In genomic region chrX:58031671-58032605, GRCm38 (mm10) we compare ENCODE assay signal across 10 mouse cellular contexts. TPM values are rescaled to one million over a fixed set of nuclear protein-coding genes. Genes with fewer than 3 reads are reported as not detected.
A peak's percentile ranks its signal among the peaks of the same experiment; 100 is the strongest.
DNase-seq lines count a peak whose midpoint lies in the region; ATAC-seq and TF ChIP-seq lines count a peak whose summit lies in the region.
"Had no signal": no experiment of that assay in that cellular context is flagged by ENCODE, and none has a peak within 500 bp of the region (broad histone marks: within the 10 kb centered on the region; RNA-seq: fewer than 3 reads in every experiment).

No protein-coding gene starts in this region.

- H3K4me2 ChIP-seq in embryonic facial prominence, embryonic 14.5 days (ENCODE audit: low read depth, low read length): peak overlapping the region; percentile 52
- H3K4me2 ChIP-seq in limb, embryonic 13.5 days (replicated peaks): peak overlapping the region; percentile 70

- no peak overlapping the region; the same call in 1 of the 2 replicates for H3K9ac ChIP-seq in embryonic facial prominence, embryonic 14.5 days (ENCODE audit: low read depth, low read length)
- peak overlapping the region; percentile 67 for H3K9ac ChIP-seq in limb, embryonic 13.5 days

- H3K9me3 ChIP-seq in E14TG2a.4 (ENCODE audit: low read length): no peaks in the 10 kb centered on the region
- no peaks in the 10 kb centered on the region for H3K9me3 ChIP-seq in embryonic facial prominence, embryonic 14.5 days (ENCODE audit: control insufficient read depth, low read length)
- H3K9me3 ChIP-seq in limb, embryonic 13.5 days: no peaks in the 10 kb centered on the region

- ATAC-seq in embryonic facial prominence, embryonic 14.5 days (ENCODE audit: low read depth): no peak
- no peak for ATAC-seq in limb, embryonic 13.5 days (ENCODE audit: low FRiP score, low read depth)
- ATAC-seq in inflammation-experienced regulatory T-cells, adult 6 months: no peak

- no peak for DNase-seq in gastrocnemius, adult 2 months
- no peak for DNase-seq in gastrocnemius, postnatal 4 days (ENCODE audit: low spot score in 2 of 2)
- no peak for DNase-seq in embryonic facial prominence, embryonic 14.5 days (ENCODE audit: low spot score)
- no peak for DNase-seq in adrenal gland, adult 8-10 months
- DNase-seq in heart, postnatal 14 days: no peak

- H3K4me1 ChIP-seq in E14TG2a.4 (replicated peaks; ENCODE audit: low read depth, low read length): peaks cover 36% of the 10 kb centered on the region
- H3K4me1 ChIP-seq in embryonic facial prominence, embryonic 14.5 days (ENCODE audit: control insufficient read depth, insufficient read depth, low read length): no peaks in the 10 kb centered on the region
- no peaks in the 10 kb centered on the region for H3K4me1 ChIP-seq in limb, embryonic 13.5 days

- no peaks in the 10 kb centered on the region for H3K27me3 ChIP-seq in E14TG2a.4 (ENCODE audit: insufficient read depth, low read length)
- H3K27me3 ChIP-seq in embryonic facial prominence, embryonic 14.5 days (replicated peaks; ENCODE audit: control insufficient read depth, insufficient read depth, low read length): peaks cover 81% of the 10 kb centered on the region
- H3K27me3 ChIP-seq in limb, embryonic 13.5 days: peaks cover 66% of the 10 kb centered on the region

- H3K36me3 ChIP-seq in E14TG2a.4 (ENCODE audit: insufficient read depth, low read length): peaks cover 38% of the 10 kb centered on the region
- H3K36me3 ChIP-seq in embryonic facial prominence, embryonic 14.5 days (ENCODE audit: control insufficient read depth, insufficient read depth, low read length): no peaks in the 10 kb centered on the region
- no peaks in the 10 kb centered on the region for H3K36me3 ChIP-seq in limb, embryonic 13.5 days

- 28% methylated on average over 48 of the region's 56 CpGs for WGBS in embryonic facial prominence, embryonic 14.5 days
- 20% methylated on average over 56 of the region's 56 CpGs for WGBS in limb, embryonic 13.5 days

- no peak for TF ChIP-seq CTCF in gastrocnemius, adult 2 months (IDR thresholded peaks at IDR 0.05)
- no peak for TF ChIP-seq CTCF in E14TG2a.4 (conservative IDR thresholded peaks at IDR 0.05; ENCODE audit: low read length)

- H3K27ac ChIP-seq in gastrocnemius, adult 2 months: no peak overlapping the region
- H3K27ac ChIP-seq in embryonic facial prominence, embryonic 14.5 days (replicated peaks; ENCODE audit: low read depth, low read length): no peak overlapping the region
- peak overlapping the region; percentile 67; the same call in 1 of the 2 replicates for H3K27ac ChIP-seq in limb, embryonic 13.5 days

- peak overlapping the region; percentile 67 for H3K4me3 ChIP-seq in gastrocnemius, adult 2 months
- H3K4me3 ChIP-seq in E14TG2a.4 (replicated peaks; ENCODE audit: low read length): peak overlapping the region; percentile 88
- H3K4me3 ChIP-seq in embryonic facial prominence, embryonic 14.5 days (ENCODE audit: low read depth, low read length): peak overlapping the region; percentile 36
- peak overlapping the region; percentile 48 for H3K4me3 ChIP-seq in limb, embryonic 13.5 days

- intact Hi-C loops in gastrocnemius, adult 2 months (cut with DNase I): no loop called here
- intact Hi-C loops in heart, postnatal 14 days (cut with DNase I): no loop called here

RNA-seq across cellular contexts. Expression of gene Zic3, which starts 9.4 kb away (rescaled TPM):
- not detected for total RNA-seq in gastrocnemius, adult 2 months (2021)
- total RNA-seq in gastrocnemius, postnatal 4 days (2021): not detected
- polyA plus RNA-seq in embryonic facial prominence, embryonic 14.5 days (2014; fragmentation: Nextera tagmentation; extraction: Ambion mirVana): 3.3 and 3.5 TPM in 2 replicates
- polyA plus RNA-seq in limb, embryonic 13.5 days (2015; fragmentation: Nextera tagmentation; extraction: Ambion mirVana): 8.6 and 9.1 TPM in 2 replicates
- polyA plus RNA-seq in inflammation-experienced regulatory T-cells, adult 6 months (2017; shearing (Covaris generic)): not detected
- not detected for total RNA-seq in adrenal gland, adult 8-10 months (2022)
- total RNA-seq in heart, postnatal 14 days (2021): not detected
- total RNA-seq: common myeloid progenitor, adult 5-6 weeks; megakaryocyte progenitor cell, adult 5-6 weeks had no signal

Comparison
In these comparisons a context has a peak if more than half of its experiments do, and no peak if none do; other contexts are left out.
1. H3K4me3 ChIP-seq: peak in every context shown above with its lines; median percentile 88 in E14TG2a.4; 67 in gastrocnemius, adult 2 months; 48 in limb, embryonic 13.5 days; 36 in embryonic facial prominence, embryonic 14.5 days.